Mouse (Mus musculus) heart, embryonic 10.5 days (tissue): ENCODE measurements at regions not wholly inside any gene's neighbourhood (a gene's known extent, or its start where the extent isn't known, plus 50 kb on each side); places are given as distances from the start of the nearest gene placed in this dataset.

Experiments used
- DNase-seq: peaks from one replicate; pipeline ENCODE4 v3.0.0-alpha.2; 2017; ENCODE audit warnings: low spot score
- H3K27ac ChIP-seq: fragments of 300-500 bp; sonication (generic); 2 replicates; pipeline ENCODE4 v1.5.1; 2016; ENCODE audit warnings: mild to moderate bottlenecking
- H3K27me3 ChIP-seq: fragments of 300-500 bp; sonication (generic); 2 replicates; pipeline ENCODE4 v1.6.1; 2016; ENCODE audit warnings: mild to moderate bottlenecking; ENCODE audit not compliant: poor library complexity, insufficient read depth, severe bottlenecking
- H3K36me3 ChIP-seq: fragments of 300-500 bp; sonication (generic); 2 replicates; pipeline ENCODE4 v1.6.1; 2016; ENCODE audit warnings: mild to moderate bottlenecking, moderate library complexity
- H3K4me1 ChIP-seq: fragments of 300-500 bp; sonication (generic); 2 replicates; pipeline ENCODE4 v1.6.1; 2016; ENCODE audit warnings: mild to moderate bottlenecking
- H3K4me3 ChIP-seq: fragments of 300-500 bp; sonication (generic); 2 replicates; pipeline ENCODE4 v1.5.1; 2016; ENCODE audit warnings: mild to moderate bottlenecking, moderate library complexity
- H3K9me3 ChIP-seq: fragments of 300-500 bp; sonication (generic); 2 replicates; pipeline ENCODE4 v1.6.1; 2016; ENCODE audit warnings: mild to moderate bottlenecking, moderate library complexity
- WGBS: fragments of 180-500 bp; shearing (Covaris S2); methylation state at CpG from one replicate; pipeline ENCODE4 v1.1.7; 2016; 5-methylcytosine and 5-hydroxymethylcytosine counted together

DNA sequence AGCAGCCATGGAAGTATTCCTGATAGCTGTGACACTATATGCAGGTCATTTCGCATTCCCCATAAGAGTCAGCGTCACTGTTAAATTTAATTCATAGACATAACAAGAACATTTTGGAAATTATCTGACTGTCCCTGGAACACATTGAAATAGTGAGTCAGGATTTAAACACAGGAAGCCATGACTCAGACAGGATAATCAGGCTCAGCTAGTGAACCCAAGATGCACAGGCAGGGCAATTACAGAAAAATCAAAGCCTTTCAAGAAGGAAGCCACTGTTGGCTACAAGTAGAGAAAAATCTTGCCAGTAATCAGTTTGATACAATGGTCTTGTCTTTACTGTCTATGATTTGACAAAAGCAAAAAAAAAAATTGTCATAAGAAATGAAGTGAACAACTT lies 323.2 kb downstream of the Isl1 start:
- no peak overlapping the region for H3K4me3 ChIP-seq
- H3K4me1 ChIP-seq, result no peaks in the 10 kb centered on the region
- WGBS, result 90% methylated on average over 2 of the region's 2 CpGs
- no peak overlapping the region for H3K27ac ChIP-seq
- H3K36me3 ChIP-seq, result no peaks in the 10 kb centered on the region
- H3K27me3 ChIP-seq, result no peaks in the 10 kb centered on the region
- DNase-seq, result no peak
- no peaks in the 10 kb centered on the region for H3K9me3 ChIP-seq

DNA sequence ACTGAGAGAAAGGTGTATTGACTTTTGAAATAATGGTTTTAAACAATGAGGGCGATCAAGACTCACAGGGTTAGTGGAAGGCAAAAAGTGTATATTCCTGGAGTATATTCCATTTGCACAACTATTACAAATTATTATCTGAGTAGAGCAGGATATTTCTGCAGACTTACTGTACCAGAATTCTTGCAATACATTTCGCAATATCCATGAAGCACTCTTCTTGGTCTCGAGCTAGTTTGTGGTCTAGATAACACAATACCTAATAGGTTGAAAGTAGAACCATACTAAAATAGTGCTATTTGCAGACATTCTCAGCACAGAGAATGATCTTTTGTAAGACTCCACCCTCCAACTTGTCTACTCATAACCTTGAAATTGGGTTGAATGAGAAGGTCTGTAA lies 323.8 kb downstream of the Isl1 start:
- 82% methylated on average over 3 of the region's 3 CpGs for WGBS
- Histone ChIP-seq H3K4me1 (no peaks in the 10 kb centered on the region), H3K27ac (no peak overlapping the region), H3K27me3 (no peaks in the 10 kb centered on the region), H3K9me3 (no peaks in the 10 kb centered on the region), H3K36me3 (no peaks in the 10 kb centered on the region), H3K4me3 (no peak overlapping the region)
- DNase-seq, result no peak

DNA sequence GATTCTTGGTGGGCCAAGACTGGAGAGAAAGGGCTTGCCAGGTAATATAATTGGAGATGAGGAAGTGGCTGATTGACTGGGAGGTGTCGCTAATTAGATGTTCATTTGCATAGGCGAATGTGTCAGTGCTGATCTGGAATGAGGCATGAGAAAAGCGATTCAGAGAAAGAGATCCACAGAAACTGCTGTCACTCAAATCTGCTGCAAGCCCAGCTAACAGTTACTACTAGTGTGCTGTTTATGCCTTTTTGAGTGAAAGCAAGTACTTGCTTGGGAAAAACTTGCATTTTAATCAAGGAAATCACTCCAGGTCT lies 331.6 kb downstream of the Isl1 start:
- Histone ChIP-seq H3K4me1 (no peaks in the 10 kb centered on the region), H3K9me3 (no peaks in the 10 kb centered on the region), H3K27me3 (no peaks in the 10 kb centered on the region), H3K4me3 (no peak overlapping the region), H3K27ac (no peak overlapping the region), H3K36me3 (no peaks in the 10 kb centered on the region)
- 34% methylated on average over 3 of the region's 3 CpGs for WGBS
- DNase-seq, result no peak

DNA sequence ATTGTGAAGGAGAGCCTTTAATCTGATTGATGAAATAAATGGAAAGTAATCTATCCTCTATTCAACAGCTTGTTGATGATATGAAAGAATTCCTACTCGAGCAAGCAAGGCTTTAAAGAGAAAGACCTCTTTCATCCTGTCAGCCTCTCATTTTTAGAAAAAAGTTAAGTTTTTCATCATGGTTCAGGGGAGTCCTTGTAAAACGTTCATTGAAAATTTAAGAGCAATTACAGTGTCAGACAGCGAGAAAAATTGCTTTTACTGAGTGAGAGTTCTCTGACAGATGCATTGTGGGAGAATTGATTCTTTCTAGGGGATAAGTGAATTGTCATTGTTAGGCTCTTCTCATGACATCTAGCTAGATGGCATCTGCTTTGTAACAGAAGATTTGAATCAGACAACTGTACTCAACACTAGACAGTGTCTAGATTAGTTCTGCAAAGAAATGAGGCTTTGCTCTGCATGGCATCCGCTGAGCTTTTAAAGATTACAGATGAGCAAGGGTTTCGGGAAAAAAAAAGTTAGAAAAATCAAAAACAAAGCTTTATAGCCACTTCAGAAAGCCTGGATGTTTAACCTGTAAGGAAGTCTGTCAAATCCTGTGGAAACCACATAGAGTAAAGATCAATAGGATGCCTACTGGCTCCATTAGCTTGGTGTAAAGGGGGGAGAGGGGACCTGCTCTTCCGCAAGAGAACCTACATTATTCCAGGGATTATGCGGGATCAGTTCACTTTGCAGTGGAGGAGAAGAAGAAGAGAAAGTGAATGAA lies 332.2 kb downstream of the Isl1 start:
- Histone ChIP-seq H3K4me3 (no peak overlapping the region), H3K4me1 (no peaks in the 10 kb centered on the region), H3K27ac (no peak overlapping the region), H3K9me3 (no peaks in the 10 kb centered on the region), H3K36me3 (no peaks in the 10 kb centered on the region), H3K27me3 (no peaks in the 10 kb centered on the region)
- no peak for DNase-seq
- WGBS, result 57% methylated on average over 7 of the region's 7 CpGs
